Mouse (Mus musculus) stomach, postnatal 0 days (tissue): ENCODE measurements around the gene Bptf.
"Not testable (repeated sequence)": the region's sequence is repeated elsewhere in the genome, so short reads cannot be mapped to it uniquely, and the experiment has no call there.

Experiments
- CTCF ChIP-seq: IDR thresholded peaks from 2 replicates; pipeline ENCODE4 v1.5.1; 2016; ENCODE audit warnings: antibody characterized with exemption, low read depth, mild to moderate bottlenecking, moderate library complexity
- EP300 ChIP-seq: optimal IDR thresholded peaks from 2 replicates; pipeline ENCODE3; 2016; ENCODE audit warnings: antibody characterized with exemption

GRCm38 (mm10) chr11:106996492-106996891, 135.4 kb downstream of the Bptf start:
- TF ChIP-seq CTCF, EP300: not testable (repeated sequence)
